Mouse (Mus musculus) natural killer cell, adult 2 months (primary cell): ENCODE results near the gene Olfr957.

Experiments
- DNase-seq, 2 experiments: peaks; one replicate each; pipeline ENCODE4 v3.0.0; 2022; ENCODE audit warnings: low spot score in 2 of 2

Olfr957 gene

DNA sequence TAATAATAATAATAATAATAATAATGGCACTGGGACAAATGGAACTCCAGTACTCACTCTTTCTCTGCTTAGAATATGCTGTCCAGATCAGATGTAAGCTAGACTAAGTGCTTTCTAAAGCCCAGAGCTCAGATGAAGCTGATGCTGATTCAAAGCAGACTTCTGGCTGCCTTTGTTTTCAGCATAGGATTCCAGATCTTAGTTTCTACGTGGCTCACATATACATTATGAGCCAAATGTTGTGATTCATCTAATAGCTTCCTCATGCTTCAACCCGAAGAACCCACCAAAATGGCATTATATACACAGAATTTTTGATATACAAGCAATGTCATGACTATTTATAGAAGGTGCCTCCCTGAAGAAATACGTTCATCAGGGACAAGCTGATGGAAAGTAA lies at the start of gene Olfr957:
Olfr957 (minus strand) TSS at position 279 of the 400 bp plus-strand sequence.
- DNase-seq = no peak

- DNase-seq = no peak
Observed at GRCm38 (mm10) chr9:39558349-39558647, 42.7 kb upstream of the Olfr957 start.

DNA sequence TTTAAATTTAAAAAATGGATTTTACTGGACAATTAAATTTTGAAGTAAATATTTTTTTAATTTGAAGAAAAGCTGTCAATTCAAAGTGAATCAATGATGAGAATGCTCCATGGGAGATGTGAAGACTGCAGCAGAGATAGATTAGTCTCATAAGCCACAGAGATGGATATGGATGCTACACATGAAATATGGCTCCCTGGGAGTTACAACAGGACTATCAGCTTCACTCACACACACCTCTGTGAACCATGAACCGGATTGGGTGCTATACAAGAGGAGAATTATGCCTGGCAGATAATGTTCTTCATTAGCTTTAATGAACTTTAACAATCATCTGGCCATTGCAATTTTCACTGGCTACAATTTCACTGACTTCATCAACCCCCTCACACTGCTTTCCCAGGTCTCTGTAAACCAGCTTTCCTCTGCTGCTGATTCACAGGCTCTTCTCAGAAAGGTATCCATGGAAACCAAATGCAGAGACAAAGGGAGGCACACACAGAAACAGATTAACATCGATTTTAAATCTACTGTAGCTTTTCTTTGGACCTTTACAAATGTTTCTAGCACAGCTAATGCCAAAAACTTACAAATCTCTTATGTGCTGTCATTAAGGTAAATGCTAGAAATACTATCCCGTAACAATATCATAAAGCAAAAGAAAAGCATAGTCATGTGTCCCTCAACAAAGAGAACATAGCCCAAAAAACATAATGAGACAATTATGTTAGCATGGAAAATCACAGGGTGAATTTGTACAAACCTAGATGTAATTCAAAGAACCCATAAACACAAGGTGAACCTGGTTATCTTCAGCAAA lies 42.1 kb upstream of the Olfr957 start:
- DNase-seq = no peak

- DNase-seq = no peak
Observed at GRCm38 (mm10) chr9:39553946-39554345, 38.3 kb upstream of the Olfr957 start, which contains the start of gene Olfr958. TSS of gene Olfr958 (minus strand) at chr9:39554054.

DNA sequence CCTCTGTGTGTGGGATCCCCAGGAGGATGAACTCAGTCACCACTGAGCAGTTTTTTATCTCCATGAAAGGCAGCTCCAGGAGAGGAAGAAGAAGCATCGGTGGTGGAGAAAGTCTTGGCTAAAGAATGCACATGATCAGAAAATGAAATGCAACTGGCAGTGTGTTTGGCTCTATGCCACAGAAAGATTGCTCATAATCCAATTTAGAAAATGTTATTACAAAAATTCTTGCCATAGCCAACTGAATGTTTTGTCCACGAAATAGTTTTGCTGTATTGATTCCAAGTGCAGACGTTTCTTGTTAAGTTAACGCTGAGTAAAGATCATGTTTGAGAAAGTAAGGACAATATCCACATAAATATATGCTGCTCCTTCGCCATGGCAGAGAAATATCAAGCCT lies 35.2 kb upstream of the Olfr957 start:
- no peak for DNase-seq

GRCm38 (mm10) chr9:39523616-39524285 lies 8.1 kb upstream of the Olfr957 start:
- no peak for DNase-seq

DNA sequence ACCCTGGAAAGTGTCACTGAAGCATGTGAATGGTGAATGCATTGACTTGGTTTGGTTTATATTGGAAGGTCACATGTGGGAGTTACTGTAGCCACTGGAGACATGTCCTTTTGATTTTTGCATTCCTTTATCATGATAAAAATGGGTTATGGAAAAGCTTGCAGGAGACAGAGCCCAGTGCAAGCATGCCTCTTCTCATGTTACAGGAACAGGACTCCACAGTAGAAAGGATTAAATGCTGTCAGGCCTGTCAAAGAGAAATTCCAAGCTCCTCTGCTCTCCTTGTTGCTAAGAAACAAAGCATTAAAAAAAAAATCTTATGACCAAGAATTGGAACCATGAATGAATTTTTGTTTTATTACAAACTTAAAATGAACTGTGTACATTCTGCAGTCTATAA lies 3.0 kb upstream of the Olfr957 start:
- no peak for DNase-seq

GRCm38 (mm10) chr9:39509412-39509811 lies 6.2 kb downstream of the Olfr957 start:
- DNase-seq = no peak

GRCm38 (mm10) chr9:39508998-39509397 lies 6.6 kb downstream of the Olfr957 start:
- no peak for DNase-seq

GRCm38 (mm10) chr9:39493895-39494294 lies 21.7 kb downstream of the Olfr957 start, which contains the start of gene Olfr44:
TSS of gene Olfr44 (minus strand) at chr9:39493995.
- no peak for DNase-seq

DNA sequence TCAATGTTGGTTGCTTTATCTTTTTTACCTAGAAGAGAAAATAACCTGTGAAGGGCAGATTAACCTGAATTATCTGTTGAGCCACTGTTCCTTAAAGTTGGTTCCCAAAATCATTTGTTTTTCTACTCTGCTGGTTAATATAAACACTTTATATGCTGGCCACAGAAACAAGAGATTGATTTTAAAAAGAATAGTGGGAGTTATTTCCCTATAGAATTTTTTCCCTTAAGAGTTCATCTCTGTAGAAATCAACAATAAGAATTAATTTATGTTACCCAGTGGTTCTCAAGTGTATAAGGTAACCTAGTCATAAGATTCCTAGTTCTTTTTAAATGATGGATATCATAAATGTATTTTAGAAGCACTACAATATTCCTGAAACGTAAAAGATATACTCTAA lies 43.8 kb downstream of the Olfr957 start, which contains the start of gene Olfr955:
Olfr955 (minus strand) TSS at position 101 of the 400 bp plus-strand sequence.
- DNase-seq = no peak
